Mouse (Mus musculus) neural tube, embryonic 10.5 days (tissue): ENCODE results near the gene Frs3.
A peak's percentile ranks its signal among the peaks of the same experiment; 100 is the strongest.
"Not testable (repeated sequence)": the region's sequence is repeated elsewhere in the genome, so short reads cannot be mapped to it uniquely, and the experiment has no call there.

Source experiments
- DNase-seq: peaks from one replicate; pipeline ENCODE4 v3.0.0-alpha.2; 2017; ENCODE audit warnings: low spot score; ENCODE audit errors: extremely low spot score

The Frs3 gene

DNA sequence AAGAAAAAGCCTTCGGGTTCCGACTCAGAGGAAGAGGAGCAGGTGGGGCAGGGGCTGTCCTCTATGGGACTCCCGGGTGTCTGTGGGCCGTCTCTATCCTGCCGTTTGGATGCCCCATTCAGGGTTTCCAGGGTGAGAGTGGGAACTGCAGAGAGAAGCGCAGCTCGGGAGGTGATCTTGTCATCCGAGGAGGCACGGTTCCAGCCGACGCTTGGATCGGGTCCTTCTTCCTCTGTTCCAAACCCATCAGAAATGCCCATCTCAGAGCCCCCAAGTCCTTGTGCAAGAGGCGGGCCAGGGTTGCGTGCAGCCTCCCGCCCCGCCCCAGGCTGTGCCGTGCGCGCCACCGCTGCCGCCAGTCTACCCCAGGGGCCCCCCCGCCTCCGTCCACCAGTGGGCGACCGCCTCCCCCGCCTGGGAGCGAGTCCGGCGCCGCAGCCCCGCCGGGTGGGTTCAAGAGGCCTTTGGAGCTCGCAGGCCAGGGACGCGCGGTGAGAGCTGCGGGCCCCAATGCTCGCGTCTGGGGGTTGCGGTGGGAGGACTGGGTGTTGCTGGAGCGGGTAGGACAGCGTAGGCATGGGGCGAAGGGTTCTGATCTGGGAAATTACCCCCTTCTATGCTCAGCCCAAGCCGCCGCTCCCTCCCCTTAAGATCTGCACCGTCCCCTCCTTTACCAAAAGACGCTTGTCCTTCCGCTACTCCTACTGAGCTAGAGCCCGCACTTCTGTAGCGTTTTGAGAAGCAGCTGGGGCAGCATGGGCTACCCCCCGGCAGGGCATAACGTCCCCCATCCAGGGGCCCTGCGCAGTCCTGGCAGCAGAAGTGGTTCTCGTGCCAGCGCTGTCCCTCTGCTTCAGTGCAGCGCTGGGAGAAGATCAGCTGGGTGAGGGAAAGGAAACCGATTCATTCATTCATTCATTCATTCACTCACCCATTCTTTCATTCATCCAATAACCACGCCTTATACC lies at the start of gene Frs3:
Frs3 (plus strand) TSS at position 423 of the 968 bp plus-strand sequence.
- DNase-seq = peak; percentile 77

DNA sequence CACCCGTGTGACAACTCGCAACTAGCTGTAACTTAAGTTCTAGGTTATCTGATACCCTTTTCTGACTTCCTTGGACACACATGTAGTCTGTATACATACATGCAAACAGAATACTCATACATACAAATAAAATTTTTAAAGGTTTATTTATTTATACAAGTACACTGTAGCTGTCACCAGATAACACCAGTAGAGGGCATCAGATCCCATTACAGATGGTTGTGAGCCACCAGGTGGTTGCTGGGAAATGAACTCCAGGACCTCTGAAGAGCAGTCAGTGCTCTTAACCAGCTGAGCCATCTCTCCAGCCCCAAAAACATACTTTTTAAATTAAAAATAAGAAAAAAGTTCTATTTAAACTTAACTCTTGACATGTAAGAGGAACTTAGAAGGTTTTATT lies 45.8 kb upstream of the Frs3 start:
- DNase-seq = no peak

DNA sequence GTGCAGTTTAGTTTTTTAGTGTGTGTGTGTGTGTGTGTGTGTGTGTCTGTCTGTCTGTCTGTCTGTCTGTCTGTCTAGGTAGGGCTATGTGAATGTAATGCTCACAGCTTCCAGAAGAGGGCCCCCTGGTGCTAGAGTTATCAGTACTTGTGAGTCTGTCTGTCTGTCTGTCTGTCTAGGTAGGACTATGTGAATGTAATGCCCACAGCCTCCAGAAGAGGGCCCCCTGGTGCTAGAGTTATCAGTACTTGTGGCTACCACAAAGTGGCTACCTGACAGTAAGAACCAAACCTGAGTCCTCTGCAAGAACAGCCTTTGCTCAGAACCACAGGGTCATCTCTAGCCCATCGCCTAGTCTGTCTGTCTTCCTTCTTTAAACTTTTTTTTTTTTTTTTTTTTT lies 42.1 kb upstream of the Frs3 start:
- peak; percentile 74 for DNase-seq

DNA sequence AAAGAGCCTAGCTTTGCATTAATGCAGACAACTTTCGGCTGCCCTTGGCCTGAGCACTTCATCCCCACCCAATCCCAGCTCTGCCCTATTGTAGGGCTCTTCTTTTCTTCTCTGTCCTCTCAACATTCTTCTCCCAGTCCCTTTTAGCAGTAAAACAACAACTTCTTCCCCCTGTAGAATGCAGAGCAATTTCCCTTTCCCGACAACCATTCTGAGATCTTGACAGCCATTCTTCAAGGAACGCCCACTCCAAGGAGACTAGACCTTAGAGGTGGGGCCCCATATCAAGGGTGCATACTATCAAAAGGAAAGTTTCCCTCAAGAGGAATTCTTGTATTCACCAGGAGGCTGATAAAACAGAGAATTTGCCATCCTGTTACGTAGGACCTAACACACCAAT lies 39.9 kb upstream of the Frs3 start:
- no peak for DNase-seq

GRCm38 (mm10) chr17:47651953-47652352 lies 36.9 kb upstream of the Frs3 start:
- no peak for DNase-seq

GRCm38 (mm10) chr17:47654346-47654745 lies 34.5 kb upstream of the Frs3 start:
- not testable (repeated sequence) for DNase-seq

DNA sequence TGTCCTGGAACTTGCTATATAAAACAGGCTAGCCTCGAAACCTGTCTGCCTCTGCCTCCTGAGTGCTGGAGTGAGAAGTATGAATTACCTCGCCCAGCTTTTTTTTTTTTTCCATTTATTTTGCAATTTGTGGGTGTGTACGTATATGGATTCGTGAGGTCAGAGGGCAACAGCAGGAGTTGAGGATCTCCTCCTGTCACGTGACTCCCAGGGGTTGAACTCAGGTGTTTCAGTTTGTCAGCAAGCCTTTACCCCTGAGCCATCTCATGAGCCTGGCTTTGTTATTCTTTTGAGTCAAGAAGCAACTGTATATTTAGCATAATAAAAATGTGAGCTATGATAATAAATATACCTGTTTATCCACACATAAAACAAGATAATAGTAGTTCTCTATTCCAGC lies 33.1 kb upstream of the Frs3 start:
- DNase-seq = no peak

GRCm38 (mm10) chr17:47657901-47658300 lies 30.9 kb upstream of the Frs3 start:
- no peak for DNase-seq

- DNase-seq = no peak
Measured at GRCm38 (mm10) chr17:47658741-47659243, 30.0 kb upstream of the Frs3 start.

GRCm38 (mm10) chr17:47663009-47663713 lies 25.7 kb upstream of the Frs3 start:
- DNase-seq = peak; percentile 55

- no peak for DNase-seq
Measured at GRCm38 (mm10) chr17:47664474-47664873, 24.4 kb upstream of the Frs3 start.

- DNase-seq = no peak
Measured at GRCm38 (mm10) chr17:47669166-47669565, 19.7 kb upstream of the Frs3 start.

DNA sequence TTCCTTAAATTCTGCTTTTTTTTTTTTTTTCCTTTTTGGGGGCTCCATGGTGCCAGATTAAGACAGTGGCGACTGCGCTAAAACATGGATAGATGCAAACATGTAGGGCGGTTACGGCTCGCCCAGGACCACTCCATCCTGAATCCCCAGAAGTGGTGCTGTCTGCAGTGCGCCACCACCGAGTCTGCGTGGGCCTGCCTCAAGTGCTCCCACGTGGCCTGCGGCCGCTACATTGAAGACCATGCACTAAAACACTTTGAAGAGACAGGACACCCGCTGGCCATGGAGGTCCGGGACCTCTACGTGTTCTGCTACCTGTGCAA lies 16.9 kb upstream of the Frs3 start:
- DNase-seq = no peak

DNA sequence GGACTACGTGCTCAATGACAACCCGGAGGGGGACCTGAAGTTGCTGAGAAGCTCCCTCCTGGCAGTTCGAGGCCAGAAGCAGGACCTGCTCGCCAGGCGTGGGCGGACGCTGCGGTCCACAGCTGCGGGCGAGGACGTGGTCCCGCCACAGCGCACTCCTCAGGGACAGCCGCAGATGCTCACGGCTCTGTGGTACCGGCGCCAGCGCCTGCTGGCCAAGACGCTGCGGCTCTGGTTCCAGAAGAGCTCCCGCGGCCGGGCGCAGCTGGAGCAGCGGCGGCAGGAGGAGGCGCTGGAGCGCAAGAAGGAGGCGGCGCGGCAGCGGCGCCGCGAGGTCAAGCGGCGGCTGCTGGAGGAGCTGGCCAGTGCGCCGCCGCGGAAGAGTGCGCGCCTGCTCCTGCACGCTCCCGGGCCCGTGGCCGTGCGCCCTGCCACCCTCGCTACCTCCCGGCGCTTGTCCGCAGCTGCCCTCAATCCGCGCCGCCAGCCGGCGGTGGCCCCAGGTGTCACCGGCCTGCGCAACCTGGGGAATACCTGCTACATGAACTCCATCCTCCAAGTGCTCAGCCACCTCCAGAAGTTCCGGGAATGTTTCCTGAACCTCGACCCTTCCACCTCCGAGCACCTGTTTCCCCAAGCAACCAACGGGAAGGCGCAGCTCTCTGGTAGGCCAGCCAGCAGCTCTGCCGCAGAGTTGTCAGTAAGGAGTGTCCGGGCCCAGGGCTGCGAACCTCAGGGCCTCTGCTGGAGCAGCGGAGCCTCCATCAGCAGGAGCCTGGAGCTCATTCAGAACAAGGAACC lies 16.3 kb upstream of the Frs3 start:
- peak; percentile 68 for DNase-seq

DNA sequence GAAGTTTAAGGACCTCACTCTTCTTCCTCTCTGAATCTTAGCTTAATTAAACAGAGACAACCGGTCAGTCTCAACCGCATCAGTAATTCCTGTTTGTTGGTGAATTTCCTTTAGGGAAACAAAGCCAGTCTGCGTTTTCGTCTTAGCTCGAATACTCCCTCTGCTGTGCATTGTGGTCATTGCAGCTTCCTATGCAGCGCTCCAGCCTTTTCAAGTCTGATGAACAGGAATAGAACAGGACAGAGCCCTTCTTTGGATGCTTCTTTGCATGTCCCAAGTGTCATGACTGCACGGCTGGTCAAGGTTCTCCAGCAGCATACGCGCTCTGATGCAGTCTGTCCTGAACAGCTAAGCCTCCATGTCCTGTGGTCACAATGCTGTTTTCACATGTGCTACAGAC lies 12.2 kb upstream of the Frs3 start:
- DNase-seq = peak; percentile 76

DNA sequence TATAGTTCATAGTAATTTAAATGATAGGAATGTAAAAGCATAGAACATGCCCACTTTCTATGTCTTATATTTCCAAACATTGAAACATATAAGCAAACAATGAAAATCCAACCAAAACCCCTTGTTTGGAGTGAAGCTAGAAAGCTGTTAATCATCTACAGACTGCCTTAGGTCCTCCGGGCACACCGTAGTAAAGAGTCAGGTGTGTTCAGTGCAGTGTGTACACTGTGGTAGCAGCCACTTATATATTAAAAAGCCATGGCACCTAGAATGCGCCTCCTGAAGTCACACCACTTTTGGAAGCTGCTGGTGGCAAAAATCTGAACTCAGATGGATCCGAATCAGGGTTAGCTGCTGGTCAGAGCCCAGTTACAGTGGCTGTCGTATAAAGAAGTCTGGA lies 10.6 kb upstream of the Frs3 start:
- DNase-seq = no peak

DNA sequence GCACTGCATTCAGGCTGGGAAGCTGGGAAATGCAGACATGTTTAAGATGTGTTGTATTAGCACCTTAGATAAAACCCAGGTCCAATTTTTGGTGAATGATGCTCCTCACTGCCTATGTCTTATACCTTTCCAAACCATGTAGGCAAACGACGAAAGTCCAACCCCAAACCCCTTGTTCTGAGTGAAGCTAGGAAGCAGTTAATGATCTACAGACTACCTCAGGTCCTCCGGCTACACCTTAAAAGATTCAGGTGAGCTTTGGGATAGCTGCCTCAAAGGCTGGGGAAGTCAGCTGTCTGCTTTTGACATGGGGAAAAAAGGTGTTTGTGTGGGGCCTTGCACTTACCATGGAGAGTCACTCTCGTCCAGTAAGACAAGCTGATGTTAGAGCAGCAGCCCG lies 10.1 kb upstream of the Frs3 start:
- no peak for DNase-seq

- DNase-seq = no peak
Measured at GRCm38 (mm10) chr17:47682836-47683235, 6.0 kb upstream of the Frs3 start.

GRCm38 (mm10) chr17:47687409-47688343 lies 1.2 kb upstream of the Frs3 start:
- DNase-seq = peak; percentile 93

GRCm38 (mm10) chr17:47688344-47688607 lies 554 bp upstream of the Frs3 start, which contains the start of gene Tomm6:
TSS of gene Tomm6 (minus strand) at chr17:47688386.
- DNase-seq = no peak

DNA sequence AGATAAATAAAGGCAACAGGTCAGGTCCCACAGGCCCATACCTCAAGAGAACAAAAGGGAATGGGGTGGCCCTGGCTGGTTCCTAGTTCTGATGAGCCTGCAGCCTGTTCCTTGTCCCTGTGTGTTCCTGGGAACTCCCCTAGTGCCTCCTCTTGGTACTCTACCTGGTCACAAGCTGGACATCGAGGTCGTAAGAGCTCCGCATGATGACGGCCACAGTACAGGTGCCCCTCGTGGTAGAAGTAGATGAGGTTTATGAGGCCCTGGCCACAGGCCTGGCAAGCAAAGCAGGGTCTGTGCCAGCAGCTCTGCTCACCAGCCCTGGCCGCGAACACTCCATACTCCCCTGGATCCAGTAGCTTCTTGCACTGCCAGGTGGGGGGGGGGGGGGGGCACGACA lies 1.1 kb downstream of the Frs3 start:
- DNase-seq = no peak
